Mouse (Mus musculus) lung, postnatal 0 days (tissue): ENCODE results near the gene Mtfr2.

Experiments
- CTCF ChIP-seq: IDR thresholded peaks from 2 replicates; pipeline ENCODE4 v1.5.1; 2016; ENCODE audit warnings: antibody characterized with exemption, mild to moderate bottlenecking
- EP300 ChIP-seq: IDR thresholded peaks from 2 replicates; pipeline ENCODE4 v1.6.1; 2016; ENCODE audit warnings: antibody characterized with exemption, mild to moderate bottlenecking, control low read depth

- TF ChIP-seq CTCF (no peak), EP300 (no peak)
Observed at GRCm38 (mm10) chr10:20379071-20379735, 31.6 kb downstream of the Mtfr2 start.
